Mouse (Mus musculus) Patski (cell line): Measurements from ENCODE around the gene Itgb2. TPM values are rescaled to one million over a fixed set of nuclear protein-coding genes. Genes with fewer than 3 reads are reported as not detected.

ENCODE experiments used
- ATAC-seq: fragments of 100-300 bp; one replicate; pipeline ENCODE4 v1.8.0; 2021
- CTCF ChIA-PET: fragments of 350-600 bp; sonication (Branson Sonifier 250); formaldehyde crosslinking; loops from one replicate; lab custom pipeline; 2022; ENCODE audit warnings: inconsistent platforms; lab: Charles Lee
- POLR2A ChIA-PET: fragments of 350-600 bp; sonication (Branson Sonifier 250); formaldehyde crosslinking; loops from one replicate; lab custom pipeline; 2022; ENCODE audit warnings: antibody characterized with exemption, inconsistent platforms; lab: Charles Lee
- DNase-seq: peaks from one replicate; pipeline ENCODE4 v3.0.0-alpha.2; 2011; ENCODE audit warnings: low read depth, low spot score
- H3K27me3 ChIP-seq: fragments of 371-371 bp; one replicate; pipeline ENCODE4 v1.5.1; 2021
- CTCF ChIP-seq: fragments of 100-300 bp; IDR thresholded peaks from one replicate; pipeline ENCODE4 v1.5.1; 2021
- in situ Hi-C: fragments of 300-500 bp; cut with MboI; formaldehyde crosslinking; loops from 3 replicates; pipeline ENCODE4 v1.11.1; 2018; ENCODE audit warnings: low pct_unique_long_range_greater_than_20kb, mixed read lengths
- polyA plus RNA-seq: library from polyadenylated mRNA; unstranded; gene quantifications from one replicate; pipeline ENCODE4 v1.2.3, GENCODE M21; 2021

Gene Itgb2
- polyA plus RNA-seq, 1 experiment from 2014 or later, result 0.68 TPM

DNA sequence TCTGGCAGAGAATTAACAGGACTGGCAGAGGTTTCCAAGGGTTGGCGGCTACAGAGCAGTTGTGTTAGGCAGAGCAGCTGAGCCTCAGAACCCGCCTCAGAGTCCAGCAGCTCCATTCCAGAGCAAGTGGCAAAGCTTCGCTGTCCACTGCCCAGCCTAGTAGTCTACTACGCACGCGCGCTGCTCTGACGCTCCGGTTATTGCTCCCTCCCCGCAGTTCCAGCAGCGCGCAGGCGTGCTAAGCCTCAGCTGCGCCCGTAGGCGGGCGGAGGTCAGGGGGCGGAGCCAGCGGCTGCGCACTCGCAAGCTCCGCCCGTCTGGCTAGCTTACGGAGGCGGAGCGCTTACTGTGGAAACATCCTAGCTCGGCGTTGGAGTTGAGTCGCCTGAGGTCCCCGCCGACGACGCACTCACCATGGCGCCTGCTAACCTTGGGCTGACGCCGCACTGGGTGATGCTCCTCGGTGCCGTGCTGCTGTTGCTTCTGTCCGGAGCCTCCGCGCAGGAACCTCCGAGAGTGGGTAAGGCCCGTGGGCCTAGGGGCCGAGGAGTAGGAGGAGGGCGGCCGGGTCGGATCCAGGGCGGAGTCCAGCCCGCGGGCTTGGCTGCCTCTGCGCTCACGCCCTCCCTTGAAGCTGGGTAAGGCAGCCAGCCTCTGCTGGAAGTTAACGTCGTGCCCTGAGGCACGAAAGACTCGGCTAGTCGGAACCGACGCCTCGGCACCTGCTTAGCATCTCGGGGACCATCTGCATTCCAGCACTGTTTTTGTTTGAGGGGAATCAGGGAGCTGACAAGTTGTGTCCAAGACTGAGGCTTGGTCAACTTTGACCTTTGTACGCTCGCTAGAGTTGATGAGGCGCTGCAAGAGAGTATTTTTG, 51.6 kb downstream of the Itgb2 start, which contains the start of gene Pttg1ip:
TSS of gene Pttg1ip (plus strand) at position 313 of the 877 bp plus-strand sequence.
- TF ChIP-seq CTCF, result no peak
- in situ Hi-C loops, result no loop called here
- POLR2A ChIA-PET, result interaction anchor here (1.1 to 2.5 kb wide), 5 partner anchors 9 to 67 kb away, joined by 3 to 8 read pairs (median 4); no protein-coding TSS in a partner anchor
- ATAC-seq (peak; percentile 91), DNase-seq (peak; percentile 90)
- no peaks in the 10 kb centered on the region for H3K27me3 ChIP-seq
- CTCF ChIA-PET, result interaction anchor here (0.9 to 2.2 kb wide), 5 partner anchors 9 to 39 kb away, joined by 3 to 8 read pairs (median 5); no protein-coding TSS in a partner anchor

DNA sequence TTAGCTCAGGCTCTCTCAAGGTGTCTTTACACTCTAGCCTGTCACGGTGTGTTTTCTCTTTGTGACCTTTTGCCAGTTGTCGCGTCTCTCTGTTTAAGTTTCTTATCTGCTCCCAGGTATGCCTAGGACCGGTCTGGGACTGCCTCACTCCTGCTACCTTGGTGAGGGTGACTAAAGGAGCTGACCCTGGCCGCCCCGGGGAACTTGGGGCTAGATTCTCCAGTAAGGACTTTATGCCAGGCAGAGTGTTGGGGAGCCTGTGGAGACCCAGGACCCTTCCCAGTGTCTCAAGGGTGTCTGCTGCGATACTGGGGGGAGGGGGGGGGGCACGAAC, 52.2 kb downstream of the Itgb2 start:
- POLR2A ChIA-PET, result interaction anchor here (1.1 to 2.5 kb wide), 5 partner anchors 9 to 68 kb away, joined by 3 to 8 read pairs (median 4); no protein-coding TSS in a partner anchor
- CTCF ChIA-PET, result interaction anchor here (1.3 to 2.2 kb wide), 3 partner anchors 12 to 39 kb away, joined by 3 to 8 read pairs (median 6); no protein-coding TSS in a partner anchor
- ATAC-seq (no peak), DNase-seq (no peak)
- no peaks in the 10 kb centered on the region for H3K27me3 ChIP-seq
- in situ Hi-C loops, result no loop called here
- no peak for TF ChIP-seq CTCF

DNA sequence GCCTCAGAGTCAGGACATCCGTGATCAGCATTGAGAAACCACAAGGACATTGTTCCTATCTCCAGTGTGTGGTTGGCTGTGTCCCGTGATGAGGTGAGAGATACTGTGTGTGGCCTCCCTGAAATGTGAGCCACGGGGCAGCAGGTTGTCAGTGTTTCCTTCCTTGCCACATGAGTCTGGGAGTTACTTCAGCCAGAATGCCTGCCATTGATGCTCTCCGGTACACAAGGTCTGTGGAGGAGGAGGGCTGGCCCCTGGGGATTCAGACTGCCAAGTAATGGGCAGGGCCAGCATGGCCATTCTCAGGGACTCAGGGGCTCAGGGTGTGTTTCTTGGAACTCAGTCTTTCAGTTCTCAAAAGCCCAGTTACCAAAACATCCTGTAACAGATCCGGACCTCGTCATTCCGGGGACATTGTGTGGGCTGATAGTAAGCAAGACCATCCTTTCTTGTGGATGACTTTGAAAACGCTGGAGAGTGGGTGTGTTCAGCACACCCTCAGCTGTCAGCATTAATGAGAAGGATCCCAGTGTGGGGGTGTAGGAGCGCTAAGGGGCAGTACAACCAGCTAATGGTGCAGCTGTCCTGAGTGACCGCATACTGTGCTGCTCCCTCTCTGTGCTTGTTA, 53.9 kb downstream of the Itgb2 start:
- in situ Hi-C loops, result no loop called here
- TF ChIP-seq CTCF, result no peak
- CTCF ChIA-PET, result interaction anchor here (1.1 to 1.2 kb wide), 2 partner anchors 21 to 33 kb away, joined by 3 to 5 read pairs; no protein-coding TSS in a partner anchor
- H3K27me3 ChIP-seq, result no peaks in the 10 kb centered on the region
- no peak for DNase-seq
- POLR2A ChIA-PET, result no interaction called here
- no peak for ATAC-seq

DNA sequence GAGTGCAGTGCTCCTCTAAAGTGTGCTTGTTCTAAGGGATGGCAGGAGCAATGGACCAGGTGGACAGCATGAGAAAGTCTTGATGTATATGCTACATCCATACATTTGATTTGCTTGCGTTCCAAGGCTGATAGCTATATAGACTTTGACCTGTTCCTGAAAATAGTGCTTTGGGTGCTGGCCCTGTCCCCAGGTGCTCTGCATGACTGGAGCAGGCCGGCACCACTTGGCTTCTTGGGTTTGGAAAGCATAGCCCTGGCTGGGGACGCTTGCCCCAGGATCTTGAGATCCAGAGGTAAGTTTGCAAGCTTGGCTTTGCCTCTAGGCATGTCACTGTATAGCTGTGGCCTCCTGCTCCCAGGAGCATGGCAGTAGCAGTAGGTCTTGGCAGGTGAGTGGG, 56.6 kb downstream of the Itgb2 start:
- DNase-seq, result no peak
- H3K27me3 ChIP-seq, result no peaks in the 10 kb centered on the region
- no peak for ATAC-seq
- TF ChIP-seq CTCF, result no peak
- ChIA-PET CTCF (interaction anchor here (1.4 to 2.7 kb wide), 2 partner anchors 18 to 41 kb away, joined by 5 to 6 read pairs; no protein-coding TSS in a partner anchor), POLR2A (no interaction called here)
- in situ Hi-C loops, result no loop called here

DNA sequence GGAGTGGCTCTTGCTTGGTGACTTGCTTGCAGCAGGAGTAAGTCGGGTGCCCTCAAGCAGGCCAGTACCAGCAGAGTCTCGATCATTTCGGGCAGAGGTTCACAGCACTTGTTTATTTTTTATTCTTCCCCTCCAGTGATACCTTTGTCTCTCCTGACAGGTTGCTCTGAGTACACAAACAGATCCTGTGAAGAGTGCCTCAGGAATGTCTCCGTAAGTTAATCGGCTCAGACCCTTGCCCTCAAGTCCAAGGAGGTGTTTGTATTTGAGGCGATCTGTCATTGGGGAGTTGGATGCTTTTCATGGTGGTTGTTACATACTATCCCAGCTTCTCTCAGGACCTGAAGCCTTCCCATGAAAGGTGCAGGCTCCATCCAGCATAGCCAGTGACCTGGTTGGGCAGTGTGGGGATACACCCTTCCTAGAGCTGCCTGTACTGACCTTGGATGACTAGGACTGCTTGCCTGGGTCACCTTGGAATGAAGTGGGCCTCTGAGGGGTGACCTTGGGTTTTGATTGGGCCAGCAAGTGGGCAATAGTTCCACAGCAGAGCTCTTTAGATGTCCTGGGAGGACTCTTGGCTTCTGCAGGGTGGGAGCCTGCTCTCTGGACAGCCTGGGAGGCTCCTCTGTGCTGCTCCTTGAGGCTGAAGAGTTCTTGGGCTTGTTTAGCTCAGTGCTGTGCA, 57.2 kb downstream of the Itgb2 start:
- TF ChIP-seq CTCF, result no peak
- ChIA-PET CTCF (interaction anchor here (1.4 to 2.7 kb wide), 2 partner anchors 18 to 40 kb away, joined by 5 to 6 read pairs; no protein-coding TSS in a partner anchor), POLR2A (no interaction called here)
- in situ Hi-C loops, result no loop called here
- no peak for ATAC-seq
- no peak for DNase-seq
- no peaks in the 10 kb centered on the region for H3K27me3 ChIP-seq

DNA sequence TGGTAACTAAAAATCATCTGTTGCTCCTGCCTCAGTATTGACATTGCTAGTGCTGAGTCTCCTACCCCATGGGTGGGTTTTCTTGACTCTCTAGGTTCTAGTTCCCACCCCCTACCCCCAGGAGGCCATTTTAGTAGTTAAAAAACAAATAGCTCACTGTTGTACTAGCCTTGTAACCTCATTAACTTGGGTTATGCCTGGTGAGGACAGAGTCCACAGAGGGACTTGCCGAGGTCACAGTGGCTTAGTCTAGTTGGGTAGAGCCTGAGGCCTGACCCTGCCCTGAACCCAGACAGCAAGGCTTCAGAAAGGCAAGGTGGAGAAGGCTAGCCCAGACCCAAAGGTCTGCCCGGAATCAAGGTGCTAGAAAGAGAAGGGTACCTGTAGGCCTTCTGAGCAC, 58.0 kb downstream of the Itgb2 start:
- POLR2A ChIA-PET, result interaction anchor here (0.6 kb wide), 1 partner anchor 25 kb away, joined by 3 read pairs; no protein-coding TSS in a partner anchor
- ATAC-seq (no peak), DNase-seq (no peak)
- CTCF ChIA-PET, result interaction anchor here (2.7 kb wide), 1 partner anchor 17 kb away, joined by 6 read pairs; no protein-coding TSS in a partner anchor
- in situ Hi-C loops, result no loop called here
- H3K27me3 ChIP-seq, result no peaks in the 10 kb centered on the region
- no peak for TF ChIP-seq CTCF

DNA sequence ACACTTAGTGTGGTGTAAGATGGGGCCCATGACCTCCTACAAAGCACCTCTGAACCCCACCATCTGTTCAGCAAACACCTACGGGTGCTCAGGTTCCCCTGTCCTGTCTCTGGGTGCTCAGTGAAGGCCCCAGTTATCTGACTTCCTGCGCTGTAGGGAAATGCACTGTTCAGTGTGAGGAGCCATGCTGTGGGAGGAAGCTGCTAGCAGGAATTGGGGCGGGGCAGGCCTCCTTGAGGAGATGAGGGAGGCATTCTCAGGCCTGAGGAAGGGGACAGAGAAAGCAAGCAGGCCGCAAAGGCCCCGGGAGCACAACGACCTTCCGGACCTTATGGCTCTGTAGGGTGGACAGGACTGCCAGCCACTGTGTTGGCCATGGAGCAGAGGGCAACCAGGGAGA, 59.1 kb downstream of the Itgb2 start:
- CTCF ChIA-PET, result interaction anchor here (1.5 to 2.1 kb wide), 2 partner anchors 16 to 73 kb away, joined by 3 to 6 read pairs; no protein-coding TSS in a partner anchor
- no peak for TF ChIP-seq CTCF

DNA sequence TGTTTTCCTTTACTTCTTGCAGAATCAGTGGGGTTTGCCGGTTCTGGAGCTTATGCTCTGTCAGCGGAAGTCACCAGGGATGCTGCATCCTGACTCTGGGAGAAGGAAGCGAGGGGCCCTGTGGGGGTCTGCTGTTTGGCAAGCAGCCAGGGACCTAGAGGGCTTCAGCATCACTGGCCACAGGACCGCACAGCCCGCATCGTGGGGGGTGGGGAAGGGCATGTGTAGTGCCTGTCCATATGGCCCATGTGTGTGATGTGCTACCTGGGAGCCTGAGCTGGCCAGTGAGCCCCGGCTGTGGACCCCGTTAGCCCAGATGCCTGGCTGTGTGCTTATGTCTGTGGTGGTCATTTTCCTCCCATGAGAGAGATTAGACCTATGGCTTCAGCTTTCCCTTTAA, 59.7 kb downstream of the Itgb2 start:
- ATAC-seq, result no peak
- H3K27me3 ChIP-seq, result no peaks in the 10 kb centered on the region
- in situ Hi-C loops, result no loop called here
- no peak for DNase-seq
- ChIA-PET POLR2A (interaction anchor here (0.6 kb wide), 1 partner anchor 238 kb away, joined by 3 read pairs; no protein-coding TSS in a partner anchor), CTCF (interaction anchor here (0.8 to 2.1 kb wide), 5 partner anchors 9 to 328 kb away, joined by 3 to 6 read pairs (median 3); partner anchors contain the start of gene Pttg1ip)
- TF ChIP-seq CTCF, result no peak

More for the DNA sequence above, 59.1 kb downstream of the Itgb2 start:
- in situ Hi-C loops, result no loop called here
- ATAC-seq (no peak), DNase-seq (no peak)
- POLR2A ChIA-PET, result no interaction called here
- H3K27me3 ChIP-seq, result no peaks in the 10 kb centered on the region

DNA sequence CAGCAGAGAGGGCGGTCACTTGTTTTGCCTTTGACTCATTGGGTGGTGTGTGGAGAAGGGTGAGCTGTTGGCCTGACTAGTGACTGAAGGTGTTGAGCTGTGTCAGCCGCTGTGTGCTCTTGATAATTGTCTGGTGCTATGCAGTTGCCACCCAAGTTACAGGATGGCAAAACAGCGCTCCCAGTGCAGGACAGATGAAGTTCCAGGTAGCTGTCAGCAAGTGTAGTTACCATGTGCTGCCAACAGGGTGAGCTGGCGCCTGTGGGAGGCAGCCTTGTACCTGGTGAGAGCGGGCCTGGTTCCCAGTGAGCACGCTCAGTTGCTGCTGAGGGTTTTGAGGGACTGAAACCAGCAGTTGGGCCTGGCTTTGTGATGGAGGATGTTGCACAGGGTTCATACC, 60.8 kb downstream of the Itgb2 start:
- CTCF ChIA-PET, result interaction anchor here (1.0 to 2.1 kb wide), 7 partner anchors 10 to 274 kb away, joined by 3 to 6 read pairs (median 3); partner anchors contain the start of gene Pttg1ip
- in situ Hi-C loops, result no loop called here
- DNase-seq (no peak), ATAC-seq (peak; percentile 60)
- POLR2A ChIA-PET, result no interaction called here
- TF ChIP-seq CTCF, result no peak
- H3K27me3 ChIP-seq, result no peaks in the 10 kb centered on the region

DNA sequence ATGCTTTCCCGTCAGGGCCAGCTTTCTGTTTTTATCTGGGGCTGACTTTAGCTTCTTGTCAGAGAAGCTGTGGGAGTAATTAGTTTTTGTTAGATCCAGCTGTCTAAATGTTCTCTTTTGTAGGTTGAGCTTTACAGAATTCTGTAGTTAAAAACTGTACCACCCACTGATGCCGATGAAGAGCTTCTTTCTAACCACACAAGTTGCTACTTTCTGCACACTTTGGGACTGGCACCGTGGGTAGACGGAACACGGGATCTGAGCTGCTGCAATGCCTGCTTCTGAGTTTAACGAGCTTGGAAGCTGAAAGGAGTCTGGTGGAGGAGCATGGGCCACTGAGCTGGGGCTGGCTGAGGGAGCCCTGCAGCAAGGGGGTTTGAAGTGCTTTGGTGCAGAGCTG, 61.5 kb downstream of the Itgb2 start:
- ChIA-PET POLR2A (interaction anchor here (1.1 kb wide), 1 partner anchor 9 kb away, joined by 4 read pairs; the partner anchor contains the start of gene Pttg1ip), CTCF (interaction anchor here (1.0 to 2.1 kb wide), 3 partner anchors 21 to 273 kb away, joined by 3 to 5 read pairs (median 3); no protein-coding TSS in a partner anchor)
- DNase-seq (no peak), ATAC-seq (no peak)
- no peaks in the 10 kb centered on the region for H3K27me3 ChIP-seq
- in situ Hi-C loops, result no loop called here
- no peak for TF ChIP-seq CTCF
